Mouse (Mus musculus) lung, postnatal 0 days (tissue): Measurements from ENCODE around the gene Mllt10.

Experiments
- CTCF ChIP-seq: IDR thresholded peaks from 2 replicates; pipeline ENCODE4 v1.5.1; 2016; ENCODE audit warnings: antibody characterized with exemption, mild to moderate bottlenecking
- EP300 ChIP-seq: IDR thresholded peaks from 2 replicates; pipeline ENCODE4 v1.6.1; 2016; ENCODE audit warnings: antibody characterized with exemption, mild to moderate bottlenecking, control low read depth

GRCm38 (mm10) chr2:18034371-18035250 lies 20.4 kb upstream of the Mllt10 start:
- TF ChIP-seq CTCF (no peak), EP300 (no peak)
